Mouse (Mus musculus) heart, postnatal 0 days (tissue): ENCODE results near the gene Cemip2. TPM values are rescaled to one million over a fixed set of nuclear protein-coding genes. Genes with fewer than 3 reads are reported as not detected.

Experiments used
- ATAC-seq: fragments of 200-750 bp; cut with Nextera tagmentation; 2 replicates; pipeline ENCODE4 v1.8.0; 2017; ENCODE audit warnings: low read depth, moderate number of reproducible peaks, moderate library complexity; ENCODE audit not compliant: insufficient read depth
- DNase-seq: peaks from one replicate; pipeline ENCODE4 v3.0.0-alpha.2; 2016; ENCODE audit warnings: low spot score
- H3K27ac ChIP-seq: fragments of 300-500 bp; sonication (generic); 2 replicates; pipeline ENCODE4 v1.5.1; 2014; ENCODE audit warnings: low read depth, mild to moderate bottlenecking
- H3K27me3 ChIP-seq: fragments of 300-500 bp; sonication (generic); 2 replicates; pipeline ENCODE4 v1.6.1; 2014; ENCODE audit warnings: low read length, mixed read lengths; ENCODE audit not compliant: control insufficient read depth, insufficient read depth
- H3K36me3 ChIP-seq: fragments of 300-500 bp; sonication (generic); replicated peaks from 2 replicates; pipeline ENCODE4 v1.6.1; 2014; ENCODE audit warnings: low read length, mixed read lengths; ENCODE audit not compliant: control insufficient read depth, insufficient read depth
- H3K4me1 ChIP-seq: fragments of 300-500 bp; sonication (generic); 2 replicates; pipeline ENCODE4 v1.6.1; 2014; ENCODE audit warnings: antibody characterized with exemption; ENCODE audit not compliant: control insufficient read depth, insufficient read depth
- H3K4me2 ChIP-seq: fragments of 300-500 bp; sonication (generic); 2 replicates; pipeline ENCODE4 v1.6.1; 2014; ENCODE audit warnings: low read depth, mild to moderate bottlenecking, low read length, moderate library complexity
- H3K4me3 ChIP-seq: fragments of 300-500 bp; sonication (generic); 2 replicates; pipeline ENCODE4 v1.5.1; 2014; ENCODE audit warnings: low read depth, low read length
- H3K9ac ChIP-seq: fragments of 300-500 bp; sonication (generic); replicated peaks from 2 replicates; pipeline ENCODE4 v1.6.1; 2014; ENCODE audit warnings: low read depth, low read length, mixed read lengths
- H3K9me3 ChIP-seq: fragments of 300-500 bp; sonication (generic); replicated peaks from 2 replicates; pipeline ENCODE4 v1.6.1; 2016; ENCODE audit warnings: low read length; ENCODE audit not compliant: control insufficient read depth
- CTCF ChIP-seq: IDR thresholded peaks from 2 replicates; pipeline ENCODE4 v1.5.1; 2016; ENCODE audit warnings: antibody characterized with exemption, control low read depth, low read depth
- EP300 ChIP-seq: IDR thresholded peaks from 2 replicates; pipeline ENCODE4 v1.6.1; 2016; ENCODE audit warnings: antibody characterized with exemption, low read depth
- WGBS: fragments of 180-500 bp; shearing (Covaris S2); extraction: QIAGEN DNeasy Blood & Tissue Kit; methylation state at CpG from one replicate; pipeline ENCODE4 v1.1.7; 2014; 5-methylcytosine and 5-hydroxymethylcytosine counted together
- polyA plus RNA-seq: library from polyadenylated mRNA; unstranded; fragments of >200 nt; fragmentation: Nextera tagmentation; extraction: Ambion mirVana; gene quantifications from 2 replicates; pipeline ENCODE4 v1.2.1, GENCODE M21; 2015
- total RNA-seq: library from RNA; depleted of rRNA; stranded (reverse); fragments of >200 nt; gene quantifications from 2 replicates; pipeline ENCODE4 v1.2.3, GENCODE M21; 2014; ENCODE audit warnings: low replicate concordance

Cemip2 gene
- total and polyA plus RNA-seq, 2 experiments from 2014 or later = 20.2 to 58.8 TPM

GRCm38 (mm10) chr19:21784331-21785131 is 6.4 kb downstream of the Cemip2 start:
- 39% methylated on average over 8 of the region's 8 CpGs for WGBS
- TF ChIP-seq CTCF (no peak), EP300 (no peak)
- Histone ChIP-seq H3K27ac (peak overlapping the region; percentile 56), H3K4me1 (peaks cover 53% of the 10 kb centered on the region), H3K9me3 (no peaks in the 10 kb centered on the region), H3K4me2 (peak overlapping the region; percentile 24), H3K4me3 (no peak overlapping the region), H3K9ac (no peak overlapping the region), H3K36me3 (0 out of 2 replicates have a peak, but pooled peaks cover 4% of the 10 kb centered on the region), H3K27me3 (no peaks in the 10 kb centered on the region)
- DNase-seq = peak; percentile 43
- ATAC-seq = peak; percentile 52; the same call in 1 of the 2 replicates

GRCm38 (mm10) chr19:21785132-21785528 is 7.0 kb downstream of the Cemip2 start:
- no peaks in the 10 kb centered on the region for H3K9me3 ChIP-seq
- no peak for TF ChIP-seq CTCF
- no peak for TF ChIP-seq EP300
- peak overlapping the region; percentile 24 for H3K4me2 ChIP-seq
- peak overlapping the region; percentile 56 for H3K27ac ChIP-seq
- no peak overlapping the region for H3K4me3 ChIP-seq
- no peaks in the 10 kb centered on the region for H3K27me3 ChIP-seq
- DNase-seq (no peak), ATAC-seq (no peak)
- no peak overlapping the region for H3K9ac ChIP-seq
- peaks cover 48% of the 10 kb centered on the region for H3K4me1 ChIP-seq
- WGBS = 33% methylated on average over 3 of the region's 3 CpGs
- H3K36me3 ChIP-seq = peaks cover 4% of the 10 kb centered on the region; the same call in 1 of the 2 replicates

DNA sequence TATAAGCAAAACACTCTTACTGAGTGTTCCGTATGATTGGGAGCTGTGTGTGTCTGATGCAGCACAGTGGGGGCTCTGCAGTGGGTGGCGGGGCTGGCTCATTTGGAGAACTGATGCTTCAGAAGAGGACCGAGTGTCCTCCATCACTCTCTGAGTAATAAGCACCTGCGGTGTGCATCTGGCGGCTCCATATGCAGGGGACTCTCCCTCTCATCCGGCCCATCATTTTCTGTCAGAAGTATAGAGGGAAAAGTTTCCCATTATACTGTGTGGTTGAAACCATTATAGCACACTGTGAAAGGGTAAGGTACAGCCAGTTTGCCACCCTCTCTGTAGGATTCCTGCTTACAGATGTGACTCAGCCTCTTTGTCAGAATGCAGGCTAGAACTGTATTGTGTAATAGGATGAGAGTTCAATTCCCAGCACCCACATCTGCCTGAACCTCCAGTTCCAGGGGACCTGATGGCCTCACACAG is 8.9 kb downstream of the Cemip2 start:
- ATAC-seq (no peak), DNase-seq (no peak)
- TF ChIP-seq EP300 (no peak), CTCF (no peak)
- peaks cover 4% of the 10 kb centered on the region; the same call in 1 of the 2 replicates for H3K36me3 ChIP-seq
- H3K9me3 ChIP-seq = no peaks in the 10 kb centered on the region
- H3K27me3 ChIP-seq = no peaks in the 10 kb centered on the region
- peaks cover 30% of the 10 kb centered on the region for H3K4me1 ChIP-seq
- WGBS = 63% methylated on average over 6 of the region's 6 CpGs
- no peak overlapping the region for H3K4me3 ChIP-seq
- H3K9ac ChIP-seq = no peak overlapping the region
- no peak overlapping the region for H3K4me2 ChIP-seq
- no peak overlapping the region for H3K27ac ChIP-seq

- Histone ChIP-seq H3K9me3 (no peaks in the 10 kb centered on the region), H3K36me3 (peaks cover 21% of the 10 kb centered on the region), H3K4me3 (no peak overlapping the region), H3K4me1 (peaks cover 23% of the 10 kb centered on the region), H3K9ac (no peak overlapping the region), H3K27ac (no peak overlapping the region), H3K27me3 (no peaks in the 10 kb centered on the region), H3K4me2 (0 out of 2 replicates have a peak overlapping the region, but pooled peaks have one; percentile 9)
- ATAC-seq (no peak), DNase-seq (no peak)
- TF ChIP-seq EP300 (no peak), CTCF (no peak)
- 48% methylated on average over 8 of the region's 8 CpGs for WGBS
These were observed 10.9 kb downstream of the Cemip2 start for GRCm38 (mm10) chr19:21788999-21789398.

- no peak overlapping the region for H3K27ac ChIP-seq
- H3K4me1 ChIP-seq = peaks cover 16% of the 10 kb centered on the region
- TF ChIP-seq EP300 = no peak
- no peak for TF ChIP-seq CTCF
- H3K9ac ChIP-seq = no peak overlapping the region
- no peak for DNase-seq
- ATAC-seq = no peak
- H3K9me3 ChIP-seq = no peaks in the 10 kb centered on the region
- no peak overlapping the region for H3K4me3 ChIP-seq
- no peaks in the 10 kb centered on the region for H3K27me3 ChIP-seq
- peaks cover 28% of the 10 kb centered on the region for H3K36me3 ChIP-seq
- H3K4me2 ChIP-seq = no peak overlapping the region
- 70% methylated on average over 6 of the region's 6 CpGs for WGBS
These were observed 11.5 kb downstream of the Cemip2 start for GRCm38 (mm10) chr19:21789676-21790075.
